Mouse (Mus musculus) neural tube, embryonic 13.5 days (tissue): Measurements from ENCODE around the gene Tmem80. TPM values are rescaled to one million over a fixed set of nuclear protein-coding genes. Genes with fewer than 3 reads are reported as not detected.
A peak's percentile ranks its signal among the peaks of the same experiment; 100 is the strongest.

Experiments used
- ATAC-seq: fragments of 200-750 bp; cut with Nextera tagmentation; 2 replicates; pipeline ENCODE4 v1.8.0; 2017; ENCODE audit warnings: low read depth, mild to moderate bottlenecking, moderate TSS enrichment, moderate library complexity
- H3K27ac ChIP-seq: fragments of 300-500 bp; sonication (generic); replicated peaks from 2 replicates; pipeline ENCODE4 v1.5.1; 2015; ENCODE audit warnings: moderate library complexity, mild to moderate bottlenecking, inconsistent platforms
- H3K27me3 ChIP-seq: fragments of 300-500 bp; sonication (generic); 2 replicates; pipeline ENCODE4 v1.6.1; 2015; ENCODE audit warnings: mild to moderate bottlenecking, inconsistent platforms
- H3K36me3 ChIP-seq: fragments of 300-500 bp; sonication (generic); 2 replicates; pipeline ENCODE4 v1.6.1; 2015; ENCODE audit warnings: mild to moderate bottlenecking, inconsistent platforms
- H3K4me1 ChIP-seq: fragments of 300-500 bp; sonication (generic); replicated peaks from 2 replicates; pipeline ENCODE4 v1.6.1; 2015; ENCODE audit warnings: inconsistent platforms
- H3K4me2 ChIP-seq: fragments of 300-500 bp; sonication (generic); 2 replicates; pipeline ENCODE4 v1.6.1; 2015; ENCODE audit warnings: inconsistent platforms, mild to moderate bottlenecking, moderate library complexity
- H3K4me3 ChIP-seq: fragments of 300-500 bp; sonication (generic); 2 replicates; pipeline ENCODE4 v1.5.1; 2015; ENCODE audit warnings: mild to moderate bottlenecking, inconsistent platforms
- H3K9ac ChIP-seq: fragments of 300-500 bp; sonication (generic); 2 replicates; pipeline ENCODE4 v1.6.1; 2015; ENCODE audit warnings: moderate library complexity, mild to moderate bottlenecking, inconsistent platforms
- H3K9me3 ChIP-seq: fragments of 300-500 bp; sonication (generic); 2 replicates; pipeline ENCODE4 v1.6.1; 2016; ENCODE audit warnings: inconsistent platforms
- WGBS: fragments of 180-500 bp; shearing (Covaris S2); methylation state at CpG from one replicate; pipeline ENCODE4 v1.1.7; 2015; 5-methylcytosine and 5-hydroxymethylcytosine counted together
- polyA plus RNA-seq: library from polyadenylated mRNA; unstranded; fragments of >200 nt; fragmentation: Nextera tagmentation; extraction: Ambion mirVana; gene quantifications from 2 replicates; pipeline ENCODE4 v1.2.1, GENCODE M21; 2015

Tmem80 gene
- polyA plus RNA-seq, 1 experiment from 2014 or later = 58.7 TPM

DNA sequence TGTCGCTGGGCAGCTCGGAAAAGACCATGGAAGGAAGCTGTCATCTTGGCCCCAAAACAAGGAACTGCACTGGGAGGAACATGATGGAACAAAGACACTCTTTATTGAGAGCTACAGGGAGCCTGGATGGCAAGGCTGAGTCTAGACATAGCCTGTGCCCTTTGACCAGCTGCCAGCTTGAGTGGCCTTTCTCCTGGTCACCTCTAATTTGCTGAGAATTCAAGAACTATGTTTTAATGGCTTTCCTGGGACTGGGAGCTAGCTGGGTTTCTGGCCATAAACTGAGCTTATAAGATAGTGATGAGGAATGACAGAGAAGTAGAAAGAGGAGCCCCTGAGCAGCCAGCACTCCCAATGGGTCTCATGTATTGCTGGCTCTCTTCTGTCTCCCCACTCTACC is 15.7 kb downstream of the Tmem80 start:
- no peak for ATAC-seq
- no peak overlapping the region for H3K9ac ChIP-seq
- no peaks in the 10 kb centered on the region for H3K9me3 ChIP-seq
- H3K36me3 ChIP-seq = no peaks in the 10 kb centered on the region
- peaks cover 9% of the 10 kb centered on the region; the same call in 1 of the 2 replicates for H3K4me1 ChIP-seq
- H3K27ac ChIP-seq = no peak overlapping the region
- H3K27me3 ChIP-seq = peaks cover 5% of the 10 kb centered on the region
- H3K4me3 ChIP-seq = no peak overlapping the region
- WGBS = 62% methylated on average over 2 of the region's 2 CpGs
- H3K4me2 ChIP-seq = no peak overlapping the region

DNA sequence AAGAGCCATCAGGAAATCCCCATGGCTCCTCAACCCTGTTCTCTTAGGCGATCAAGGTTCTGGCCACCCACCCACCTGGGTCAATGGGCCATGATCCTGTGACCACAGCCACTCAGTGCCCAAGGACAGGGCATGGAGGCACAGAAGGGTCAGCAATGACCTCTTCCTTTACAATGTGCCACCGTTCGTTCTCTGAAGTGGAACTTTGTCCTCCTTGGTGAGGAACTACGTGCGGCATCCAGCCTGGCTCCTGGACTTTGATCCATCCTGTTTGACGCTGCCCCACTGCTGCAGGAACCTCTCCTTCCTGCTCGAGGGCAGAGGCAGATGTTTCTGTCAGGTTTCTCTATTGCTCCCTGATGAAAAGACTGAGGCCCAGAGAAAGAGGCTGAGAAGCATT is 16.2 kb downstream of the Tmem80 start:
- no peaks in the 10 kb centered on the region for H3K9me3 ChIP-seq
- H3K27ac ChIP-seq = no peak overlapping the region
- no peak overlapping the region for H3K9ac ChIP-seq
- H3K27me3 ChIP-seq = peaks cover under 1% of the 10 kb centered on the region
- WGBS = 79% methylated on average over 7 of the region's 7 CpGs
- H3K4me3 ChIP-seq = no peak overlapping the region
- peaks cover 4% of the 10 kb centered on the region; the same call in 1 of the 2 replicates for H3K4me1 ChIP-seq
- no peaks in the 10 kb centered on the region for H3K36me3 ChIP-seq
- no peak for ATAC-seq
- H3K4me2 ChIP-seq = no peak overlapping the region

DNA sequence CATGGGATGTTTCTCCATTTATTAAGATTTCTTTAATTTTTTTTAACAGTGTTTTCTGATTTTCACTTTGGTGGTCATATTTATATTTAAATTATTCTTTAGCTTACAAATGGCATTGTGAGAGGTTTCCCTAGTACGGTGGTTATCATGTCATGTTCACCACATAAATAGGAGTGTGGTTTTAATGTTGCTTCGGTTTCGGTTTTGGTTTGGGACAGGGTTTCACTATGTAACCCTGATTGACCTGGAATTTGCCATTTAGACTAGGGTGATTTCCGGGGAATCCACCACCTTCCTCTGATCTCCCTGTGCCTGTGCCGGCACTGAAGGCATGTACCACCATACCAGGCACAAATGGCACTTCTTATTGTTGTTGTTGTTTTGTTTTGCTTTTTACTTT is 17.2 kb downstream of the Tmem80 start:
- Histone ChIP-seq H3K36me3 (no peaks in the 10 kb centered on the region), H3K4me3 (no peak overlapping the region), H3K27me3 (no peaks in the 10 kb centered on the region; the same call in 1 of the 2 replicates), H3K27ac (no peak overlapping the region), H3K9ac (no peak overlapping the region), H3K9me3 (no peaks in the 10 kb centered on the region), H3K4me2 (no peak overlapping the region), H3K4me1 (no peaks in the 10 kb centered on the region)
- WGBS = 93% methylated on average over 5 of the region's 5 CpGs
- ATAC-seq = no peak

DNA sequence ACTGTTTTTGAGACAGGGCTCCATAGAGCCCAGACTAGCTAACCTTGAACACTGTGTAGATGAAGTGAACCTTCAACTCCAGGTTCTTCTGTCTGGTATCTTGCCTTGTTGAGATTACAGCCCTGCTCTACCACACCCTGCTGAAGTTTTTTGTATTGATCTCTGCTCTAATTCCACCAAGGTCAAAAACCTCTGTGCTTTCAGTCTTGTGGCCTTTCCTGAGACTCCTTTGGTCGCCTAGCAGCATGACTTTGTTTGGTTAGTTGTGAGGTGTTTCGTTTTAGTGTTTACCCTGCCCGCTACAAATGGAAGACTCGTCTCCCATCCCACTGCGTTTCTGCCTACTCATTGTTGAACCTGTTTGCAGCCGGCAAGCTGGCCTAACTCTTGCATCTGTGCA is 23.5 kb downstream of the Tmem80 start:
- Histone ChIP-seq H3K9ac (no peak overlapping the region), H3K4me2 (no peak overlapping the region), H3K27ac (no peak overlapping the region), H3K27me3 (no peaks in the 10 kb centered on the region), H3K4me3 (no peak overlapping the region), H3K9me3 (no peaks in the 10 kb centered on the region), H3K4me1 (0 out of 2 replicates have a peak, but pooled peaks cover 5% of the 10 kb centered on the region), H3K36me3 (no peaks in the 10 kb centered on the region)
- 75% methylated on average over 6 of the region's 6 CpGs for WGBS
- no peak for ATAC-seq

DNA sequence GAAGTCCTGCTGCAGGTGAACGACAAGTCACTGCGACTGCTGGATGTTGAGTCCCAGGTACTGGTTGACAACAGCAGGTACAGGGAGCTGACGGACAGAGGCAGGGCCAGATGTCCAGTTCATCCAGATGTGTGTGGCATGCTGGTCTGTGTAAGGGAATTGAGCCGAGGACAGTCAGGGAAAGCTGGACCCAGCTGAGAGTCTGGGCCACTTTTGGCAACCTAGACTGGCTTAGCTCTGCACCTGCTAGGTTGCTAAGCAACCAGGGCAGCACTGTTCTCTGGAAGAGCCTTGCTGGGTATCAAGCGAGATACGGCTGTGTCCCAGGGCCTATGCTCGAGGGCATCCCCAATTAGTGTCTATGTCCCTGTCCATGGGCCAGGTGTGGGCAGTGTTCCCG is 27.5 kb downstream of the Tmem80 start:
- Histone ChIP-seq H3K4me3 (no peak overlapping the region), H3K4me1 (0 out of 2 replicates have a peak, but pooled peaks cover 5% of the 10 kb centered on the region), H3K27me3 (peaks cover 3% of the 10 kb centered on the region), H3K36me3 (no peaks in the 10 kb centered on the region), H3K9ac (no peak overlapping the region), H3K9me3 (no peaks in the 10 kb centered on the region), H3K4me2 (no peak overlapping the region), H3K27ac (no peak overlapping the region)
- ATAC-seq = no peak; the same call in 1 of the 2 replicates
- WGBS = 72% methylated on average over 8 of the region's 8 CpGs

DNA sequence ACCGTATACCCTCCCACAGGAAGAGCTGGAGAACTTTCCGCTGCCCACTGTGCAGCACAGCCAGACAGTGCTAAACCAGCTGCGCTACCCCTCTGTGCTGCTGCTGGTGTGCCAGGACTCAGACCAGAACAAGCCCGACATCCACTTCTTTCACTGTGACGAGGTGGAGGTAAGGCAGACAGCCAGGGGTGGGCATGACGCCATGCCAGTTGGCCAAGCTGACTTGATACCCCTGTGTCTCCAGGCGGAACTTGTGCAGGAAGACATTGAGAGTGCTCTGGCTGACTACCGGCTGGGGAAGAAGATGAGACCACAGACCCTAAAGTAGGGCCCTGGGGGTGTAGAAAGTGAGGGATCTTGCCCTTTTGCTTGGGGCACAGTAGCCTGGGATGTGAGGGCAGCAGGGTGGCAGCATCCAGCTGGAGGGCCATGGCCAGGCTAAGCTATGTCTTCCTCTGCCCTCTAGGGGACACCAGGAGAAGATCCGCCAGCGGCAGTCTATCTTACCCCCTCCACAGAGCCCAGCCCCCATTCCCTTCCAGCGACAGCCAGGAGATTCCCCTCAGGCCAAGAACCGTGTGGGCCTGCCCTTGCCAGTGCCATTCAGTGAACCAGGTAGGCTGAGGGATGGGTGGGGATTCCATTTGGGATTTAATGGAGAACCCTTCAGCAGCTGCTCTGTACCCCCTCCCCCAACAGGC is 28.2 kb downstream of the Tmem80 start:
- Histone ChIP-seq H3K9me3 (no peaks in the 10 kb centered on the region), H3K36me3 (no peaks in the 10 kb centered on the region), H3K4me1 (0 out of 2 replicates have a peak, but pooled peaks cover 5% of the 10 kb centered on the region), H3K4me3 (no peak overlapping the region), H3K27ac (no peak overlapping the region), H3K9ac (no peak overlapping the region), H3K4me2 (no peak overlapping the region), H3K27me3 (peaks cover 10% of the 10 kb centered on the region)
- 58% methylated on average over 12 of the region's 12 CpGs for WGBS
- ATAC-seq = no peak

DNA sequence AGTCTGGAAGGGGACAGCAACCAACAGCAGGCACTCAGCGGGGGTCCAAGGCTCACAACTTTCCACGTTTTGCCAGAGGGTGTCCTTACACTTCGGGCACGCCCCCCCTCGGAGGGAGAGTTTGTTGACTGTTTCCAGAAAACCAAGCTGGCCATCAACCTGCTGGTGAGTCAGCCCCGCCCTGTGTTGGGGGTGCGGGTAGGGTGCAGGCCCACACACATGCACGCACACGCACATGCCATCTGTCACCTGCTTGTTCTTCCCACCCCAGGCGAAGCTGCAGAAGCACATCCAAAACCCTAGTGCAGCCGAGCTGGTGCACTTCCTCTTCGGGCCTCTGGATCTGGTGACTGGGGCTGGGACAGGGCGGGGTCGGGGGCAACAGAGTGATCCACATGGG is 29.4 kb downstream of the Tmem80 start:
- H3K36me3 ChIP-seq = no peaks in the 10 kb centered on the region
- no peak for ATAC-seq
- H3K4me3 ChIP-seq = no peak overlapping the region
- no peaks in the 10 kb centered on the region for H3K9me3 ChIP-seq
- no peak overlapping the region for H3K4me2 ChIP-seq
- no peak overlapping the region for H3K9ac ChIP-seq
- WGBS = 76% methylated on average over 14 of the region's 14 CpGs
- H3K27ac ChIP-seq = no peak overlapping the region
- 0 out of 2 replicates have a peak, but pooled peaks cover 5% of the 10 kb centered on the region for H3K4me1 ChIP-seq
- H3K27me3 ChIP-seq = peaks cover 22% of the 10 kb centered on the region

DNA sequence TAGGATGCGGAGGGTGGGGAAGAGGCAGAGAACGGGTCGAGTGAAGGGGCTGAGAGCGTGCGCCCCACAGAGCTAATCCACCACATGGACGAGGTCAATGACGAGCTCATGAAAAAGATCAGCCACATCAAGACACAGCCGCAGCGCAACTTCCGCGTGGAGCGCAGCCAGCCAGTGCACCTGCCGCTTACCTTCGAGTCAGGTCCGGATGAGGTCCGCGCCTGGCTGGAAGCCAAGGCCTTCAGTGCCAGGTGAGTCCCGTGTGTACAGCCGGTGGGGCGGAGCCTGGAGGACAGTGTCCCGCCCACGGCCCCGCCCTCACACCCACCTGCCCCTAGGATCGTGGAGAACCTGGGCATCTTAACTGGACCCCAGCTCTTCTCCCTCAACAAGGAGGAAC is 34.0 kb downstream of the Tmem80 start:
- H3K4me3 ChIP-seq = no peak overlapping the region
- no peak overlapping the region for H3K4me2 ChIP-seq
- no peaks in the 10 kb centered on the region for H3K4me1 ChIP-seq
- WGBS = 17% methylated on average over 24 of the region's 24 CpGs
- no peak for ATAC-seq
- H3K27me3 ChIP-seq = peaks cover 35% of the 10 kb centered on the region
- no peak overlapping the region for H3K27ac ChIP-seq
- no peaks in the 10 kb centered on the region for H3K36me3 ChIP-seq
- no peaks in the 10 kb centered on the region for H3K9me3 ChIP-seq
- H3K9ac ChIP-seq = no peak overlapping the region

DNA sequence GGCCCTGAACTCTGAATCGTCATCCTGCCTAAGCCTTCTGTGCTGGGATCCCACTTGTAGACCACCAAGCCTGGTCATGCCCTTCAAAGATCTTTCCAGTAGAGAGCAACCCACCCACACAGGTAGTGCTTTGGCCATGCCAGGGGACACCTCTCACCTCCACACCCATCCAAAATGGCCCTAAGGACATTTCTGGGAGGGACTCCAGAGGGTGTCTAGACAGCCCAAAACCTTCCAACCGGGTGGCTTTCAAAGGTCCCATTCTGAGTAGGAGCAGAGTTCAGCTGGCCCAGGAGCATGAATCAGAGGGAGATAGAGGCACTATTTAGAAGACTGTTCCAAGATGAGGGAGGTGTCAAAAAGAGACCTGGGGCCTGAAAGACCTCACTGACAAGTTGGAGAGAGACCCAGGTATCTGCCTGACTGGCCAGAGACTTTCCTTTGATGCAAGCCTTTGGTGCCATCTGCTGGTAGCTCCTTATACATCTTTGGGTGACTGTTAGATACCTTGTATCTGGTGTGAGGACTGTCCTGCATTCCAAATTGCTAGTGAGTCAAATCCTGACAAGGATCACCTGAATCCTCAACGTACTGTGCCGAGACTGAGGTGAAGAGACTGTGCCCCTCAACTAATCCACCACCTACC is 35.7 kb downstream of the Tmem80 start:
- Histone ChIP-seq H3K4me1 (no peaks in the 10 kb centered on the region), H3K4me2 (no peak overlapping the region), H3K27ac (no peak overlapping the region), H3K9ac (no peak overlapping the region), H3K9me3 (no peaks in the 10 kb centered on the region), H3K4me3 (no peak overlapping the region), H3K27me3 (peaks cover 35% of the 10 kb centered on the region), H3K36me3 (no peaks in the 10 kb centered on the region)
- 63% methylated on average over 4 of the region's 4 CpGs for WGBS
- peak; percentile 40; the same call in 1 of the 2 replicates for ATAC-seq

DNA sequence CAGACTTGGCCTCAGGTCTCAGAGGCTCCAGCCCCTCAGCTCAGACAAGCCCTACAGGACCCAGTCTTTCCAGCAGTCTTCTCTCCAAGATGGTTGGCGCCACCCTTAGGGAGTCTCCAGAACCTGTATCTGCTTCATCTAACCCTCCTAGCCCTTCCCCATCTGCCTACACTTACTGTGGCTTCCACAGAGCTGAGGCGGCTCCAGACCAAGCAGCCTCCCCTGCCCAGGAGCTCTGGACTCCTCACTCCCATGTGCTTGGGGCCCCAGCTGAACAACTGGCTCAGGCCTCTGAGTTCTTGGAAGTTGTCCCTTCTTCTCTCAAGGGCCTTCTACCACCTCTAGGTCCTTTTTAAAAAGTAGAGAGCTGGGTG is 36.2 kb downstream of the Tmem80 start:
- 60% methylated on average over 2 of the region's 2 CpGs for WGBS
- no peak for ATAC-seq
- Histone ChIP-seq H3K9me3 (no peaks in the 10 kb centered on the region), H3K4me1 (no peaks in the 10 kb centered on the region), H3K27me3 (peaks cover 35% of the 10 kb centered on the region), H3K4me2 (no peak overlapping the region), H3K36me3 (no peaks in the 10 kb centered on the region), H3K27ac (no peak overlapping the region), H3K9ac (no peak overlapping the region), H3K4me3 (no peak overlapping the region)

DNA sequence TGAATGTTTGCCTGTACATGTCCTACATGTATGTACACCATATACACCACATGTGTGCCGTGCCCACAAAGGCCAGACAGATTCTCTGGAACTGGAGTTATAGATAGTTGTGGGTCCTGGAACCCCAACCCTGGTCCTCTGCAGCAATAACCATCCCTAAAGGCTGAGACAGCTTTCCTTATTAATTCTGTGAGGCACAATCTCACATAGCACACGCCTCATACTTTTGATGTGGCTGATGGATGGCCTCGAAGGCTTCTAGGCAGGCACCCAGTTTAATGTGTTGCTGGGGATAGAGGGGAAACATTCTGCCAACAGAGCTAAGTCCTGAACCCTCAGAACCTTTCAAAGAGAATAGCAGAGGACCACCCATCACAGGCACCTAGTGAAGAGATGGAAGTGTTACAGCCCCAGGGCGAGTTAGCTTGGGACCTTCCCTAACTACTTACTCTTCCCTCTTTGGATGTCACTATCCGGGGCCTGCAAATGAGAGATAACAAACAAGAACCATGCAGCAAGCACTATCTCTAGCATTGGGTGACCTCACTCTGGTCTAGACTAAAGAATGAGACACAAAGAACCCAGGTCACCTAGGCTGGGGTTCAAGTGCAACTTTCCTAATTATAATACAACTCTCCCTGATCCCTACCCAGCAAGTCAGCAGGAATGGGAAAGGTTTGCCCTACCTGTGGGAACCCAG is 37.0 kb downstream of the Tmem80 start:
- no peak for ATAC-seq
- WGBS = 81% methylated on average over 5 of the region's 5 CpGs
- Histone ChIP-seq H3K36me3 (no peaks in the 10 kb centered on the region), H3K27me3 (peaks cover 35% of the 10 kb centered on the region), H3K4me3 (no peak overlapping the region), H3K27ac (no peak overlapping the region), H3K4me1 (no peaks in the 10 kb centered on the region), H3K4me2 (no peak overlapping the region), H3K9me3 (no peaks in the 10 kb centered on the region), H3K9ac (no peak overlapping the region)

DNA sequence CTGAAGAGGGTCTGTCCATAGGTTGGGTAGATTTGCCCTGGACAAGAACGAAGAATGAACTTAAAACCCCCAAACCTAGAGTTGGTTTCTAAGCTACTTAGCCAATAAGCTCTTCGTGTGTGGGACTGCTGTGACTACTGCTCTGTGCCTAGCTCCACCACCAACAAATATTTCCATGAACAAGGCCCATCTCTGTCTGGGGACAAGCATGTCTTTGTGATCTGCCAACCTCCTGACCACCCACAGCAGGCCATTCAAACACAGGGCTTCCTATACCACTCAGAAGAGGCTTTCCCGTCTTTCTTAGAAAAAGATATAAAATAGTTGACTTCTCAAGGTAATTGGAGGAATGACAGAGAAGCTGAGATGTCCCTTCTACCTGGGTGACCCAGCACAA is 37.5 kb downstream of the Tmem80 start:
- Histone ChIP-seq H3K9ac (peak overlapping the region; percentile 26; the same call in 1 of the 2 replicates), H3K27me3 (peaks cover 32% of the 10 kb centered on the region)
- 59% methylated on average over 3 of the region's 3 CpGs for WGBS

More for the DNA sequence above, 37.5 kb downstream of the Tmem80 start:
- no peaks in the 10 kb centered on the region for H3K36me3 ChIP-seq
- no peak overlapping the region for H3K27ac ChIP-seq
- no peaks in the 10 kb centered on the region for H3K9me3 ChIP-seq
- no peak overlapping the region for H3K4me2 ChIP-seq
- H3K4me3 ChIP-seq = no peak overlapping the region
- no peaks in the 10 kb centered on the region for H3K4me1 ChIP-seq
- ATAC-seq = no peak
